Mouse (Mus musculus) lung, postnatal 10 days (tissue): ENCODE results near the gene Zfand3.

Experiments used
- DNase-seq: peaks from one replicate; pipeline ENCODE4 v3.0.0; 2021

Zfand3 gene

DNA sequence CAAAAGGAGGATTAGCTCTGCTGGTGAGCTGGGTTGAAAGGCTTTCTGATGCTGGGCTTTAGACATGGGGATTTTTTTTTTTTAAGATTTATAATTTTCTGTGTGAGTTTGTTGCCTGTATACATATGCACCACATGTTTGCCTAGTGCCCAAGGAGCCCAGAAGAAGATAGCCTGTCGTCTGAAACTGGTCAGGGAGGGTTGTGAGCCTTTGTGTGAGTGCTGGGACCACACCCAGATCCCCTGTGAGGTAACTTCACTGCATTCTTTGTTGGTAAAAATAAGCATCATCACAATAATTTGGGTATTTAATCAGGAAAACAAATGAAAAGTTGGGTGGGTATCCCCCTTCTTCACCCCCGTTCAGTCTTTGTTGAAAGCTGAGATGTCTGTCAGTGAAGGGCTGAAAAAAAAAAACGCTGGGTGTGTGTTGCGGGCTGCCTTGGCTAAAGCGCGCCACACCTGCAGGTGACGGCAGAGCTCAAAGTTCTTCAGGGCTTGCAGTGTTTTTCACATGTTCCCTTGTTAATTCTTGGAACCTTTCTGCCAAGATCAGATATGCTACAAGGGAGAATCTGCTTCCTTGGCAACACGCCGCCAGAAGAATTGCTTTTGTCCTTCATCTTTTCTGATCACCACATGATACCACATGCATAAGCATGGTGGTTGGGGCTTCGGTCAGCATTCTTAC, 154.0 kb downstream of the Zfand3 start:
- no peak for DNase-seq

DNA sequence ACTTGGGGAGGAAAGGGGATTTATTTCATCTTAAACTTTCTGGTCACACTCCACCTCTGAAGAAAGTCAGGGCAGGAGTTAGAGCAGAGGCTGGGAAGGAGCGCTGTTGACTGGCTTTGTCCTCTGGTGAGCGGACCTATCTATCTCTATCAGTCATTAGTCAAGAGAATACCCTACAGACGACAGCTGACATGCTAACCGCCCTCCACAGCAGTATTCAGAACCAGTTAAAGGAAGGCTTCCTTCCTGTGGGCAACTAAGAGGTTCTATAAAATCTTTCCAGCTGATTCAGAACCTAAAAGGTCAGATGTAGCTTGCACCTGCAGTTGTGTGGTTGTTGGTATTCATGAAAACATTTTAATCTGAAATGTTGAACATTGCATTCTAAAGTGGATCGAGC, 154.8 kb downstream of the Zfand3 start:
- no peak for DNase-seq

DNA sequence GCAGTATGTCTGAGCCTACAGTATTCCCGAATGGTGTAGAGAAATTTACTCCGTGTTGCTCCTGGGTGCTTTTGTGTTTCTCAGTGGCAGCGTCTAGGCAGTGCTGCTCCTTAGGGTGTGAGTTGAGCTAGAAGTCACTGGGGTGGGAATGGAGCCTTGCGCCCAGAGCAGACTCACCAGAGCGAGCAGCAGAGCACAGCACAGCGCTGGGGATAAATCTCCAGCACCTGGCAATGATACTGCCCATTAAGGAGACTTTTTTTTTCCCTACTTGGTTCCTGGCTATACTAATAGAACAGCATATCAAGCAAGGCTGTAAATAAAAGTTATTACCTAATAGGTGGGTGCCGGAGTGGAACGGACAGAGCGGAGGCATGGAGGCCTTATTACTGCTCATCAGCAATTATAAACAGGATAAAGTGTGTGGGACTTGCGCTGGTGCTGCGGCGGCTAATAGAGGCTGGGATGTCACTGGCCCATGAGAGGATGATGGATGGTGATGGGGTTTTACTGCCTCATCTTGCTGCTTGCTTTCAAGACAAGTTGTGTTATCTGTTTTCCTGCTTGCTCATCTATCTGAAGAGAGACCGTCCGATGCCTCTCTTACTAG, 156.4 kb downstream of the Zfand3 start:
- DNase-seq = no peak

DNA sequence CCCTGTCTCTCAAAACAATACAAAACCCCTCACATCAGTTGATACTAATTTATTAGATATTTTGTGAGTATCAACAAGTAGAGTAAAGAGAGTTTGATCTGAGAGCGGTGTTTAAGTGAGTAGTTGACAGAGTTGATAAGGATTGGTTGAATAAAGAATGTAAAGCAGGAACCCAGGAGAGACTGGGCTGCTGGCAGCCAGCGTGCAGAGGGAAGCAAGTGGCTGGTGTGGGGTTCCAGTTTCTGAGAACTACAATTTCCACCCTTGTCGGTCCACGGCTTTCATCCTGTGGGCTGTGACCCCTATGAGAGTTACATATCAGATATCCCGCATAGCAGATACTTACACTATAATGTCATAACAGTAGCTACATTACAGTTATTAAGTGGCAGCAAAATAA, 158.4 kb downstream of the Zfand3 start:
- DNase-seq = no peak

DNA sequence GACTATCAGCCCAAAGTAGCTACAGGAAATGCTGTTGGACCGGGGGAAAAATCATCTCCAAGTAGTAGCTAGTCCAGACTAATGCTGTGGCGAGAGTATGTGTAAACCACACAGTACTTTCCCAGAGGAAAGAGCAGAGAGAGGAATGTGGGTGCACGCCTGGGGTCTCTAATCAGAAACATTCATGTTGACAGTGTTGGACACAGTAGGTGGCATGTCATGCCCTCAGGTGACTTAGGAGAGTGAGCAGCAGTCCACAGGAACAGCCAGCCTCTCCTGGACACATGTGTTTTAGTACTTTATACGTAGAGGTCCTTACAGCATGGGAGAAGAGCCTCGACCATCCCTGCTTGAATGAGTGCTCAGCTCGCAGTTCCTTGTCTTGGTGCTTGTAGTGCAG, 159.3 kb downstream of the Zfand3 start:
- DNase-seq = no peak

DNA sequence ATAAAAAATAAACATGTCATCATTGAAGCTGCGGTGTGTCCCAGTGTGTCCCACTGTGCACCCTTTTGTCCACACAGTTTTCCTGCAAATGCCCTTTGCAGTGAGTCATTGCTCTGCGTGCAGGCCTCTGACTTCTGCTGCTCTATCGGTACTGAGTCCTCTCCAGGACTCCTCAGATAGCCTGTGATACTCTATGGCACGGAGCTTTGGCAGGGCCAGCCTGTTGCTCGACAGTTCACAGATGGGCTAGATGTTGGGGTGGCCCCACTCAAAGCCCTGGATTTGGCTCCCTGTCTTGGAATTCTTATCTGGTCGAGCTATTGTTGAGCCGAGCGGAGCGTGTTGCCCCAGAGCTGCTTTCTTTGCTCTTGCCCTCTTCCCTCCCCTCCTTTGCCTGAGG, 160.3 kb downstream of the Zfand3 start:
- peak; percentile 26 for DNase-seq

DNA sequence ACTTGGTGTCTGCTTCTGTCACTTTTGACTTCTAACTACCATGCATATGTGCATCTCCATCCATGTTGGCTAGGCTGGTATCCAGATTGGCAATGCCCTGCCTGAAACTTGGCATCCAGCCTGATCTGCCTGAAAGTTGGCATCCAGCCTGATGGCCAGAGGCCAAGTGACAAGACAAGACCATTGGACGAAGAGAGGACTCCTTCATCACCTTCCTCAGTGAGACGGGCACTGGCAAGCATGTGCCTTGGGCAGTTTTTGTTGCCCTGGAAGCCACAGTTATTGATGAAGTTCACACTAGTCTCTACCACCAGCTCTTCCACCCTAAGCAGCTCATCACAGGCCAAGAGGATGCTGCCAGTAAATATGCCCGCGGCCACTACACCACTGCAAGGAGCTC, 172.9 kb downstream of the Zfand3 start:
- peak; percentile 38 for DNase-seq

DNA sequence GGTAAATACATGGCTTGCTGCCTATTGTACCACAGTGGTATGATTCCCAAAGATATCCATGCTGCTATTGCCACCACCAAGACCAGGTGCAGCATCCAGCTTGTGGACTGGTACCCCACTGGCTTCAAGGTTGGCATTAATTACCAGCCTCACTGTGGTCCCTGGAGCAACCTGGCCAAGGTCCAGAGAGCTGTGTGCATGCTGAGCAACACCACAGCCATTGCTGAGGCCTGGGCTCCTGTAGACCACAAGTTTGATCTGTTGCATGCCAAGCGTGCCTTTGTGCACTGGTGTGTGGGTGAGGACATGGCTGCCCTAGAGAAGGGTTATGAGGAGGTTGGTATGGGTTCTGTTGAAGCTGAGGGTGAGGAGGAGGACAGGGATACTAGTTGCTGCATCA, 173.9 kb downstream of the Zfand3 start:
- DNase-seq = no peak

DNA sequence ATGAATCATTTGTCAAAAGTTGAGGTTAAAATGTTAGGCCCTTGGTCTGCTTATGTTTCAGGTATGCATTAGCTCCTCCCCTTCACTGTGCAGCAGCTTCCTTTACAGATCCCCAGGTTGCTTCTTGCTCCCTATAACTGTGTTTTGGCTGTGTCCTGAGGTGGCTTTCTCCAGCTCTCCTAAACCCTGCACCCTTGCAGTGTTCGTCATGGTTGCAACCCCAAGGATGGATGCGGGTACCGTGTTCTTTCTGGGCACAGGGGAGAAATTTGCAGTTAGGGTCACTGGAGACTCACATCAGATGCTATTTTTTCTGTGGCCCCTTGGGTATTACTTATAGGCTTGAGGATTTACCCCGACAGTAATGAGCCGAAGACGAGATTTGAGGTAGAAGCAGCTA, 175.7 kb downstream of the Zfand3 start:
- no peak for DNase-seq

DNA sequence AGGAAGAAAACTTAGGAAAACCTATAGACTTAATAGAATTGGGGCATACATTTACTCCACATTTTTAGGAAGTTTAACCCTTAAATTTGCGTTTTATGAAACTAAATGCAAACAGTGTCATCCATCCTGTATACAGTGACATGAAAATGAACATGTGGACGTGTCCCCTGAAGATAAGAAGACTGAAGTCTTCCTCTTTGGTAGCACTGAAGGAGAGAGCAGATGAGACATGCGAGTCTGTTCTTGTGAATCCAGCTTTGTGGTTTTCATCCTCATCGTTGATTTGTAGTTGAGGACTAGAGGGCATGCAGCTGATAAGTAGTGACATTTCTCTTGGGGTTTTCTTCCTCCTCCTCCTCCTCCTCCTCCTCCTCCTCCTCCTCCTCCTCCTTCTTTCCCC, 177.0 kb downstream of the Zfand3 start:
- no peak for DNase-seq

DNA sequence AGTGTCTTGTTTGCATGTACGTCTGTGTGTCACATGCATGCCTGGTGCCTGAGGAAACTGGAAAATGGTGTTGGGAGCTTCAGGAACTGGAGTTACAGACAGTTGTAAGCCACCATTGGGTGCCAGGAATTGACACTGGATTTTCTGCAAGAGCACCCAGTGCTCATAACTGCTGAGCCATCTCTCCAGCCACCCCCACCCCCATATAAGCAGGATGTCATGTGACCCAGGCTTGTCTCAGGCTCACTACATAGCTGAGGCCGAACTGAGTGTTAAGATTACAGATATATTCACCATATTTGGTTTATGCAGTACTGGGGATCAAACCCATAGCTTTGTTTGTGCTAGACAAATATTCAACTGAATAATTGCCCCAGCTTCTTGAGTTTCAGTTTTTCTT, 177.5 kb downstream of the Zfand3 start:
- DNase-seq = no peak

DNA sequence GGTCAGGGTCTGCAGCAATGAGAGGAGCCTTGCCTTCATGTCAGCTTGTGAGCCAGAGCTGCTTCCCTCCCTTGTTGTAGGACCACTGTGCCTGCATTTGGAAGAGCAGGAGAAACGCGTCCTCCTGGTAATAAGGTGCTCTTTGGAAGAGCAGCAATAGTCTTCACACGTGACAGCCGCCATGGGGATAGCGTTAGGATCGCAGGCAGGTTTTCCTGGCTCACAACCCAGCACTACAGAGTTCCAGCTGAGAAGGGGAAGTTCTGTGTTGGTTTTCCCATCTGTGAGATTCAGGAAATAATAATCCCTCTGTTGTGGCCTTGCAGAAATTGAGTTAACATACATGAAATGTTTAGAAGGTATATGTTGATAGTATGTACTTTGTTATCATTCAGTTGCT, 179.0 kb downstream of the Zfand3 start:
- no peak for DNase-seq

DNA sequence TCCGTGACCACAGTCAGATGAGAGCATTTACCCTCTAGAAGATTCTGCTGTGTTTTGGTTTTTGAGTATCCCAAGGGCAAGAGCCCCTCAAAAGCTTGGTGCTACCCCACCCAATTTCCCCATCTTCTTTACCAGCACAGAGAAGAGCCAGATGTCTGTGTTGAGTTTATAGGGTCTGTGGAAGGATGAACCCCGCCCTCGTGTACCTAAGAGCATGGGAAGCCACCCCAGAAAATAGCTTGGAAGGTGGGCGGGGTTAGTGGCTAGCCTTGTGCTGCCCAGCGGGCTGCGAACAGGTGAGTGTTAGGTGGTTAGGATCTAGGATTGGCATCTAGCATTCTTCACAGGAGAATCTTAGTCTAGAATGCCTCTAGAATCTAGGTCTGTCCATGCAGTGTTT, 182.6 kb downstream of the Zfand3 start:
- no peak for DNase-seq

DNA sequence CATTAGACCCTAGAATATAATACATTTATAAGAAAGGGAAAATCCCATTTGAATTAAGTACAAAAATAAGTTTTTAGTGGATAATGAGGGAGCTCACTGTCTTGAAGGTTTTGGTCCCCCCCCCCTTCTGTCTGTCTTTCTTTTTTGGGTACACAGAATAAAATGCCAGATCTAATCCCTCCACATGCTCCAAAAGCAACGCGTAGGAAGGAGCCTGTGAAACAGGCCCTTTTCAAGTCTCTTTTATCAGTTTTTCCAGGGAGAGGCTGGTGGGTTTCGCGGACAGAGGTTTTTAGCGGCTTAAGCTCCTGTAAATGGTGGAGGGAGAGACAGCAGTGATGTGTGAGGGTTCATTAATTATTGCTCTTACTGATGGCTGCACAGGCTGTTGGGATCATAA, 183.0 kb downstream of the Zfand3 start:
- no peak for DNase-seq

DNA sequence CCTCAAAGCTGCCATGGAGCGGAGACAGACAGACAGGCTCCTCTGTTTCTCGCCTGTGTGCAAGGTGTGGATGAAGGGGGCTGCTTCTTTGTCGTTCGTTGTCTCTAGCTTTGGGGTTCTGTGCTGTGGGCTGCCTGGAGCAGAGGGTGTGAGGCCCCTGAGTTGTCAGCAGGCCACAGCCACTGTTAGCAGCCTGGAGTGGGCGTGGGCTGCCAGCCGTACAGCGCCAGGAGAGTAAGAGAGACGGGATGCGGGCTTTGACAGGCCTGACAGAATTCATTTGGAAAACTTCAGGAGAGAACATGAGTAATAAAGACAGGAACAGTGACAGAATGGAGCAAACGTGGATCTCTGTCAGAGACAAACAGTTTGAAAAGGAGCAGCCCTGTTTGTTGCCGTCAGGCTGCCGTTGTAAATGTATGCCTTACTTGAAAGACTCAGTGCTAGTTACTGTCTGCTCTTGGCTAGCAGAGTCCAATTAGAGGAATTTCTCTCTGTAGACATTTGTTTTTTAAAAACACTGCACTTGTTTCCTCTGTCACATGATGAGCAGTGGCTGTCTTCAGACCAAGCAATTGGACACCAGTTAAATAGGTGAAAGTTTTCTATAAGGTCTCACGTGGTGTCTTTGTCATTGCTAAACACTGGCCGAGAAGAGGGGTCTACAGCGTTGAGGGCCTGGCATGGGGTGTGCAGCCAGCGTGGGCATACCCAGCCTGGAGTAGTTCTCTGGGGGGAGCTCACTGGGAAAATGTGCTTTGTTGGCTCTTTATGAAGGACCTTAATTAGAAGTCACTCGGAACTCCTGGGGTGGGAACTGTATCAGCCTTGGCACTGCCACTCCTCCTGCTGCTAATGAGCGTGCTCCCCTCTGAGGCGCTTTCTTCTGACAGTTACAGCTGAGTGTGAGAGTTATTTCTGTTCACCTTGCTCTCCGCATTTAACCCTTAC, 183.8 kb downstream of the Zfand3 start:
- peak; percentile 19 for DNase-seq

DNA sequence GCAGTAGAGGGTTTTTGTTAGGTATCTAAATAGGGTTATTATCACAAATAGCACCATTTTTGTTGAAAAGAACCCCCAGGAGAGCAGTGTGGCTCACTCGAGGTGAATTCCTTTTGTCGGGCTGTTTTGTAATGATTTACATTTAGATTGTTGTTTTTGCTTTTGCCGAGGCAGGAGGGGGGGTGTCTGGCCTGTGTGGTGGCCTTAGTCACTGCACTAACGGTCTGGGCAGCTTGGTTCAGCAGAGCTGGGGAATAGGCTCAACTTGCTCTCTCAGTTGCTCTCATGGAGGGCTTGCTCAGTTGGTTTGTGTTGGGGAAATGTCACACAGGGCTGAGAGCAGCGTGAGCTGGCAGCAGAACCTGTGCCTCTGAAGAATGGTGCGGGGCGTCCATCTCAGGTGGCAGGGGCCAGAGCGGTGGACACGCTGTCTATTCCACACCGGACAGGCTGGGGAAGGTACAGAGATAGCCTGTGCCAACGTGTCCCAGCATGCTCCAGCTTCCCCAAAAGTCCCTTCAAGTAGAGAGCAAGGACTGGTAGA, 186.6 kb downstream of the Zfand3 start:
- no peak for DNase-seq

DNA sequence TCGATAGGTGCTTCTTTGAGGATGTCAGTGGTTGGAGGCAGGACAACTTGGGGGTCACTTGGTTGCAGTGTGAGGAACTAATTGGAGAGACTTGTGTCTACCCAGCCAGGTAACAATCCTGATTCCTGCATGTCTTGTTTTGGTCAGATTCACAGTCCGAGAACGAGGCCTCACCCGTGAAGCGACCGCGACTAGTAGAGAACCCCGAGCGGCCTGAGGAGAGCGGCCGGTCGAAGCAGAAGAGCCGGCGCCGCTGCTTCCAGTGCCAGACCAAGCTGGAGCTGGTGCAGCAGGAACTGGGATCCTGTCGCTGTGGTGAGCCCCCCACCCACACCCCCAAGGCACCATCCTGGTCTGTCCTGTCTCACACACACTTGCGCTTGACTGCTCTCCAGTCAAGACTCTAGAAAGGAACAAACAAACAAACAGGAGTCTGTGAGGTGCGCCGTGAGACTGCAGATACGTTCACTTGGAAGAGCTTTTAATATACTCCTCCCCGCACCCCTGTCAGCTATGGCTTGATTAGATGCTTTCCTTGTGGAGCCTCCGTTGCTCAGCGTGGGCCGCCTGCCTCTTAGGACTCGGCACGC, 188.0 kb downstream of the Zfand3 start:
- DNase-seq = no peak

DNA sequence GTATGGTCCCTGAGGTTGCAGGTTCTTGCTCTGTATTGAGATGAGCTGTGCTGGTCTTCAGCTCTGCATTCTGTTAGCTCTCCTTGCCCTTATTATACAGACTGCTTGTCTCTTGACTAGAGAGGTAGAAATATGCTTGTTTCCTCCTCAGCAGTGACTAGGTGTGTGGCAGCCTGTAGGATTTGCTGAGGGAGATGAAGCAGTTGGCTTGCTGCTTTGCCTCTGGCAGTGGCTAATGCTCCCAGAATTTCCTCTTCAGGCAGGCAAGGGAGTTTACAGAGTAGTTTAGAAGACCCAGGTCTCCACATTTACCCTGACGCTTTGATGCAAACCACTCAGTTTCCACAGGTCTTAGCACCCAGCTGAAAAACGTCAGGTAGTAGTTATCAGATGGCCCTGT, 189.1 kb downstream of the Zfand3 start:
- no peak for DNase-seq

DNA sequence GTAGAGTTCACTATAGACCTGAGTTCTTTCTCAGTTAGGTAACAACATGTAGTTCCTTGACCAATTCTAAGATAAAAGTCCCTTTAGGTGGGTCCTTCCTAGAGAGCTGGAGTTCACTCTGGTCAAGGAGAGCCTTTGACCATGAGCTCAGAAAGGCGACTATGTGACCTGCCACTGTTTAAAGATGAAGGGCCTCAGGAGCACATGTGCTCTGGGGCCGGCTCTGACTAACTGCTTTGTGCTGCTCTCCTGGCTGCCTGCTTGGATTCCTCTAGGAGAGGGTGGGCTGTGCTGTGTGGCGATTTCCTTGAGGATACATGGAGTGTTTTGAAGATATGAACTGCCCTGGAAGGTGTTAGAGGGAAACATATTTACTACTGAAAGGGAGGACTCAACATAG, 189.6 kb downstream of the Zfand3 start:
- DNase-seq = no peak

DNA sequence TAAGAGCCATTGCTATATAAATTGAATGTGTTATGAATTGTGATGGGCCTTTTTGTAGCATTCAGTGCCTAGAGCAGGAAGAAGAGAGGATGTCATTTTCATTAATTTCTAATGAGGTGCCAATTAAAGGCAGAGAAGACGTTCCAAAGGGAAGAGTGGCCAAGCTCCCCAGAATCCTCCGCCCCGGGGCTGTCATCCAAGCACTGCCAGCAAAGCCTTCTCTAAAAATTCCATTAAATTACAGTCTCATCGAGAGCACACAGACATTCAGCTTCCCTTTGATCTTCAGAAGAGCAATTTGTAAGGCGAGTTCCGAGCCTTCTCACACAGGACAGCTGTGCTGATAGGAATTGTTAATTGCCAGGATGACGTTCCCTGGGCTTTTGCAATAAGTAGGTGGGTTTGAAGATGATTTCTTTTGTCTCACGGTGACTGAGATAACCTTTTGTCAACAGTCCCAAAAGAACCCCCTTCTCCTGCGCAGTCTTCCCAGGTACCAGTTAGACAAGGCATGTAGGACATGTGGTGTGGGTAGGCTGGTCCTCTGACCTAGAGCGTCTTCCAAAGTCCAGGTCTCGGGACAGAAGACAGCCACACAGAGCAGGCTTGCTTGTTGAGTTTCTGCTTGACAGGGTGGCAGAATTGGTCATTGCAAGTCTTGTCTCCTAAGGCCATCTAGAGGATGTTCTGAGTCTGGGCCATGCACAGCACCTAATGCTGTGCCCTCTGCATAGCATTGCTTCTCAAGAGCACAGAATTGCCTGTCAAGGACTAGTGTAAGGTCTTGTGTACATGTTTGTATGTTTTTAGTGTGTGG, 190.3 kb downstream of the Zfand3 start:
- DNase-seq = peak; percentile 51

DNA sequence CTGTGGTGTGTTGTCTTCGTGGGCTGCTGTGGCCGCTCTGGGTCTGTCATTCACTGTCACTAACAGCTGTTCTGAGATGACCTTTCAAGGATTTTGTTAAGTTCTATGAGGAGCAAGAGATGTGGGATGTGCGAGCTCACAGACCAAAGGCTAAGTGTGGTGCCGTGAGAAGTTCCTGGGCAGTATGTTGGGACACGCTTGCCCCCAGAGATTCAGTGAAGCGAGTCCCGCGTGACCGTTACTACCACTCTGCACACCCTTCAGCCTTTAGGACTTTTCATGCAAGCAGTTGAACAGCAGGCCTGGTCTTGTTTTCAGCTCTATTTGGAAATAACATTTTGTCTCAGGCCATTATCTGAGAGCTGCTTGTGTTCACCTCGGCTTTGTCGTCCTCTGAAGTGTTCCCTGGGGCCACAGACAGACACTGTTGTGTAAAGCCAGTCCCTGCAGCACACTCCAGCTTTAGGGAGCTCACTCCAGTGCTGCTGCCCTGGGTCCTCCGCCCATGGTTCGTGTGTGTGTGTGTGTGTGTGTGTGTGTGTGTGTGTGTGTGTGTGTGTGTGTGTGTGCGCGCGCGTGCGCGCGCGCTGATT, 191.2 kb downstream of the Zfand3 start:
- peak; percentile 5 for DNase-seq
